Mouse (Mus musculus) lung, postnatal 0 days (tissue): ENCODE measurements around the gene Ch25h. TPM values are rescaled to one million over a fixed set of nuclear protein-coding genes. Genes with fewer than 3 reads are reported as not detected.

Experiments used
- ATAC-seq: fragments of 200-750 bp; cut with Nextera tagmentation; 2 replicates; pipeline ENCODE4 v1.8.0; 2017; ENCODE audit warnings: moderate library complexity
- DNase-seq: peaks from one replicate; pipeline ENCODE4 v3.0.0-alpha.2; 2016; ENCODE audit warnings: low spot score
- H3K27ac ChIP-seq: fragments of 300-500 bp; sonication (generic); 2 replicates; pipeline ENCODE4 v1.5.1; 2014; ENCODE audit warnings: antibody characterized with exemption, mild to moderate bottlenecking, low read length, mixed read lengths
- H3K27me3 ChIP-seq: fragments of 300-500 bp; sonication (generic); replicated peaks from 2 replicates; pipeline ENCODE4 v1.6.1; 2014; ENCODE audit warnings: low read length, mixed read lengths; ENCODE audit not compliant: insufficient read depth
- H3K36me3 ChIP-seq: fragments of 300-500 bp; sonication (generic); 2 replicates; pipeline ENCODE4 v1.6.1; 2014; ENCODE audit warnings: low read length, mixed read lengths; ENCODE audit not compliant: insufficient read depth
- H3K4me1 ChIP-seq: fragments of 300-500 bp; sonication (generic); 2 replicates; pipeline ENCODE4 v1.6.1; 2014; ENCODE audit warnings: antibody characterized with exemption, low read depth, low read length, mixed read lengths; ENCODE audit not compliant: insufficient read depth
- H3K4me2 ChIP-seq: fragments of 300-500 bp; sonication (generic); replicated peaks from 2 replicates; pipeline ENCODE4 v1.6.1; 2014; ENCODE audit warnings: low read depth, mild to moderate bottlenecking, low read length, moderate library complexity, mixed read lengths
- H3K4me3 ChIP-seq: fragments of 300-500 bp; sonication (generic); 2 replicates; pipeline ENCODE4 v1.5.1; 2014; ENCODE audit warnings: low read depth, low read length
- H3K9ac ChIP-seq: fragments of 300-500 bp; sonication (generic); replicated peaks from 2 replicates; pipeline ENCODE4 v1.6.1; 2014; ENCODE audit warnings: low read depth, mild to moderate bottlenecking
- H3K9me3 ChIP-seq: fragments of 300-500 bp; sonication (generic); 2 replicates; pipeline ENCODE4 v1.6.1; 2016; ENCODE audit warnings: low read length, mixed read lengths
- CTCF ChIP-seq: IDR thresholded peaks from 2 replicates; pipeline ENCODE4 v1.5.1; 2016; ENCODE audit warnings: antibody characterized with exemption, mild to moderate bottlenecking
- EP300 ChIP-seq: IDR thresholded peaks from 2 replicates; pipeline ENCODE4 v1.6.1; 2016; ENCODE audit warnings: antibody characterized with exemption, mild to moderate bottlenecking, control low read depth
- WGBS: fragments of 180-500 bp; shearing (Covaris S2); extraction: QIAGEN DNeasy Blood & Tissue Kit; methylation state at CpG from one replicate; pipeline ENCODE4 v1.1.7; 2014; 5-methylcytosine and 5-hydroxymethylcytosine counted together
- polyA plus RNA-seq: library from polyadenylated mRNA; unstranded; fragments of >200 nt; fragmentation: Nextera tagmentation; extraction: Ambion mirVana; gene quantifications from 2 replicates; pipeline ENCODE4 v1.2.1, GENCODE M21; 2015

Gene Ch25h
- polyA plus RNA-seq, 1 experiment from 2014 or later: 1.7 TPM

GRCm38 (mm10) chr19:34435197-34435611 is 39.8 kb downstream of the Ch25h start:
- no peak overlapping the region for H3K9ac ChIP-seq
- TF ChIP-seq EP300: no peak
- no peak for TF ChIP-seq CTCF
- no peaks in the 10 kb centered on the region for H3K36me3 ChIP-seq
- no peak overlapping the region for H3K4me3 ChIP-seq
- no peaks in the 10 kb centered on the region for H3K4me1 ChIP-seq
- peak; percentile 33 for DNase-seq
- no peak for ATAC-seq
- H3K4me2 ChIP-seq: no peak overlapping the region
- no peaks in the 10 kb centered on the region for H3K27me3 ChIP-seq
- no peaks in the 10 kb centered on the region for H3K9me3 ChIP-seq
- WGBS: 59% methylated on average over 5 of the region's 5 CpGs
- no peak overlapping the region for H3K27ac ChIP-seq

GRCm38 (mm10) chr19:34431314-34431713 is 43.6 kb downstream of the Ch25h start:
- Histone ChIP-seq H3K4me2 (no peak overlapping the region), H3K9me3 (no peaks in the 10 kb centered on the region), H3K27me3 (no peaks in the 10 kb centered on the region), H3K27ac (no peak overlapping the region), H3K4me1 (no peaks in the 10 kb centered on the region), H3K4me3 (no peak overlapping the region), H3K36me3 (no peaks in the 10 kb centered on the region), H3K9ac (no peak overlapping the region)
- WGBS: 75% methylated on average over 3 of the region's 3 CpGs
- TF ChIP-seq EP300: no peak
- no peak for TF ChIP-seq CTCF
- ATAC-seq: no peak
- DNase-seq: no peak

DNA sequence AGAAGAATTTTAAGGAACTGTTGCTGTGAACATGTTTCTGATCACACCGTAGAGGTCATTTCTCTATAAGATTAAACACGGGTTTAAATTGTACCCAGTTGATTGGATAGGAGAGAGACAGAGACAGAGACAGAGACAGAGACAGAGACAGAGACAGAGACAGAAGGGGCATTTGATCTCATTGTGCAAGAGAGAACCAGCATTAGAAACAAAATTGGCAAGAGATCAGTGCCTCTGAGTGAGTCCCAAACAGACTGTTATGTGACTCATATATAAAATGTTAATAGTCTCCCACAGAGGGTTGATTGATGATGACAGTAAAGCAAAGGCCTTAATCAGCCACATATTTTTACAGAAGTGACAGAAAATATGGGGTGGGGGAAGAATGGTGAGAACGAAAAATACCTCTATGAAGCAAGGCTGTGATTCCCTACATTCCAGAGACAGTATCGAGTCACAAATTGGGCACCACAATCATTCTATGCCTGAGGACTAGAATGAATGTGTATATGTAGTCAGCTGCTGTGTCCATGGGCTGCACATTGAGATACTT is 51.1 kb downstream of the Ch25h start:
- TF ChIP-seq EP300: no peak
- TF ChIP-seq CTCF: no peak
- ATAC-seq (no peak), DNase-seq (no peak)
- no peaks in the 10 kb centered on the region for H3K9me3 ChIP-seq
- H3K27ac ChIP-seq: no peak overlapping the region
- no peaks in the 10 kb centered on the region for H3K27me3 ChIP-seq
- no peak overlapping the region for H3K4me3 ChIP-seq
- no peaks in the 10 kb centered on the region for H3K4me1 ChIP-seq
- H3K9ac ChIP-seq: no peak overlapping the region
- 71% methylated on average over 4 of the region's 4 CpGs for WGBS
- H3K4me2 ChIP-seq: no peak overlapping the region
- H3K36me3 ChIP-seq: no peaks in the 10 kb centered on the region

Other genes with a start within 250 kb of the Ch25h start
- gene Acta2, start 219.6 kb downstream of the Ch25h start, polyA plus RNA-seq: 265 and 293 TPM in 2 replicates
- 56.1 and 57.9 TPM in 2 replicates for gene Fas, start 184.5 kb downstream of the Ch25h start, polyA plus RNA-seq
- gene Lipa, start 52.3 kb upstream of the Ch25h start, polyA plus RNA-seq: 46.4 and 54.9 TPM in 2 replicates
- 9.1 and 10.7 TPM in 2 replicates for gene Ifit2, start 75.5 kb upstream of the Ch25h start, polyA plus RNA-seq
- gene Ifit3, start 108.4 kb upstream of the Ch25h start, polyA plus RNA-seq: 7.1 and 9.6 TPM in 2 replicates
- gene Ifit1bl1, start 126.8 kb upstream of the Ch25h start, polyA plus RNA-seq: 0.90 and 1.1 TPM in 2 replicates
- gene Ifit3b, start 132.8 kb upstream of the Ch25h start, polyA plus RNA-seq: 2.0 and 2.3 TPM in 2 replicates
- 0.46 and 0.54 TPM in 2 replicates for gene Ifit1bl2, start 165.6 kb upstream of the Ch25h start, polyA plus RNA-seq
- gene Ifit1, start 165.7 kb upstream of the Ch25h start, polyA plus RNA-seq: 2.7 and 3.8 TPM in 2 replicates